Mouse (Mus musculus): ENCODE measurements around the gene Prss34. TPM values are rescaled to one million over a fixed set of nuclear protein-coding genes. Genes with fewer than 3 reads are reported as not detected.

The Prss34 gene
- total and polyA plus RNA-seq, 2 experiments from 2014 or later, result 0.77 to 1.0 TPM

- H3K27ac ChIP-seq (ENCODE audit: low read depth), result peak overlapping the region; percentile 99
- ATAC-seq (ENCODE audit: insufficient read depth, low read depth), result peak; percentile 88
- WGBS, result under 1% methylated on average over 91 of the region's 92 CpGs
- peak; percentile 88 for DNase-seq (ENCODE audit: low spot score)
- peak; percentile 77 for TF ChIP-seq EP300 (IDR thresholded peaks at IDR 0.05; ENCODE audit: low read depth)
- no peak for TF ChIP-seq CTCF (IDR thresholded peaks at IDR 0.05; ENCODE audit: low read depth)
- H3K9me3 ChIP-seq (replicated peaks; ENCODE audit: control insufficient read depth, low read length), result no peaks in the 10 kb centered on the region
- H3K4me1 ChIP-seq (ENCODE audit: control insufficient read depth, insufficient read depth), result peaks cover 22% of the 10 kb centered on the region
- peaks cover 15% of the 10 kb centered on the region for H3K36me3 ChIP-seq (replicated peaks; ENCODE audit: control insufficient read depth, insufficient read depth, low read length)
- no peaks in the 10 kb centered on the region for H3K27me3 ChIP-seq (ENCODE audit: control insufficient read depth, insufficient read depth, low read length)
- H3K4me2 ChIP-seq (ENCODE audit: low read depth, low read length), result peak overlapping the region; percentile 88
- H3K9ac ChIP-seq (replicated peaks; ENCODE audit: low read depth, low read length), result peak overlapping the region; percentile 98
- peak overlapping the region; percentile 96 for H3K4me3 ChIP-seq (ENCODE audit: low read depth, low read length)
Measured at GRCm38 (mm10) chr17:25272951-25273705, 25.1 kb upstream of the Prss34 start.

- H3K4me1 ChIP-seq (ENCODE audit: control insufficient read depth, insufficient read depth), result peaks cover 22% of the 10 kb centered on the region
- under 1% methylated on average over 44 of the region's 45 CpGs for WGBS
- peak overlapping the region; percentile 98 for H3K9ac ChIP-seq (replicated peaks; ENCODE audit: low read depth, low read length)
- H3K27ac ChIP-seq (ENCODE audit: low read depth), result peak overlapping the region; percentile 99
- TF ChIP-seq CTCF (IDR thresholded peaks at IDR 0.05; ENCODE audit: low read depth), result peak; percentile 69
- TF ChIP-seq EP300 (IDR thresholded peaks at IDR 0.05; ENCODE audit: low read depth), result no peak; the same call in none of the 2 replicates
- DNase-seq (ENCODE audit: low spot score) (peak; percentile 89), ATAC-seq (ENCODE audit: insufficient read depth, low read depth) (peak; percentile 85)
- H3K27me3 ChIP-seq (ENCODE audit: control insufficient read depth, insufficient read depth, low read length), result no peaks in the 10 kb centered on the region
- H3K9me3 ChIP-seq (replicated peaks; ENCODE audit: control insufficient read depth, low read length), result no peaks in the 10 kb centered on the region
- peak overlapping the region; percentile 88 for H3K4me2 ChIP-seq (ENCODE audit: low read depth, low read length)
- peaks cover 7% of the 10 kb centered on the region for H3K36me3 ChIP-seq (replicated peaks; ENCODE audit: control insufficient read depth, insufficient read depth, low read length)
- H3K4me3 ChIP-seq (ENCODE audit: low read depth, low read length), result peak overlapping the region; percentile 96
Measured at GRCm38 (mm10) chr17:25273706-25274501, 24.3 kb upstream of the Prss34 start.

- peaks cover 22% of the 10 kb centered on the region for H3K4me1 ChIP-seq (ENCODE audit: control insufficient read depth, insufficient read depth)
- peak within 1 kb of the TSS; percentile 98 for H3K9ac ChIP-seq (replicated peaks; ENCODE audit: low read depth, low read length)
- H3K4me3 ChIP-seq (ENCODE audit: low read depth, low read length), result peak within 1 kb of the TSS; percentile 96
- H3K27me3 ChIP-seq (ENCODE audit: control insufficient read depth, insufficient read depth, low read length), result no peaks in the 10 kb centered on the region
- H3K27ac ChIP-seq (ENCODE audit: low read depth), result peak within 1 kb of the TSS; percentile 99
- 84% methylated on average over 9 of the region's 9 CpGs for WGBS
- no peaks in the 10 kb centered on the region for H3K36me3 ChIP-seq (replicated peaks; ENCODE audit: control insufficient read depth, insufficient read depth, low read length)
- peak within 1 kb of the TSS; percentile 88 for H3K4me2 ChIP-seq (ENCODE audit: low read depth, low read length)
- no peak for ATAC-seq (ENCODE audit: insufficient read depth, low read depth)
- no peaks in the 10 kb centered on the region for H3K9me3 ChIP-seq (replicated peaks; ENCODE audit: control insufficient read depth, low read length)
- no peak for TF ChIP-seq EP300 (IDR thresholded peaks at IDR 0.05; ENCODE audit: low read depth)
- TF ChIP-seq CTCF (IDR thresholded peaks at IDR 0.05; ENCODE audit: low read depth), result no peak
- no peak for DNase-seq (ENCODE audit: low spot score)
Measured at GRCm38 (mm10) chr17:25274571-25275346, 23.4 kb upstream of the Prss34 start, which contains the start of gene Ube2i. Gene Ube2i, minus strand, starts transcription at chr17:25274622.

GRCm38 (mm10) chr17:25275833-25276232, 22.4 kb upstream of the Prss34 start:
- ATAC-seq (ENCODE audit: insufficient read depth, low read depth), result no peak
- 93% methylated on average over 3 of the region's 3 CpGs for WGBS
- Histone ChIP-seq H3K27ac (ENCODE audit: low read depth) (no peak overlapping the region), H3K4me3 (ENCODE audit: low read depth, low read length) (no peak overlapping the region), H3K27me3 (ENCODE audit: control insufficient read depth, insufficient read depth, low read length) (no peaks in the 10 kb centered on the region), H3K9ac (replicated peaks; ENCODE audit: low read depth, low read length) (no peak overlapping the region), H3K36me3 (replicated peaks; ENCODE audit: control insufficient read depth, insufficient read depth, low read length) (no peaks in the 10 kb centered on the region), H3K9me3 (replicated peaks; ENCODE audit: control insufficient read depth, low read length) (no peaks in the 10 kb centered on the region), H3K4me1 (ENCODE audit: control insufficient read depth, insufficient read depth) (peaks cover 16% of the 10 kb centered on the region), H3K4me2 (ENCODE audit: low read depth, low read length) (no peak overlapping the region)
- TF ChIP-seq CTCF (IDR thresholded peaks at IDR 0.05; ENCODE audit: low read depth) (no peak), EP300 (IDR thresholded peaks at IDR 0.05; ENCODE audit: low read depth) (no peak)
- DNase-seq (ENCODE audit: low spot score), result no peak

GRCm38 (mm10) chr17:25282133-25282532, 16.1 kb upstream of the Prss34 start:
- Histone ChIP-seq H3K9me3 (replicated peaks; ENCODE audit: control insufficient read depth, low read length) (0 out of 2 replicates have a peak, but pooled peaks cover 5% of the 10 kb centered on the region), H3K27ac (ENCODE audit: low read depth) (no peak overlapping the region), H3K9ac (replicated peaks; ENCODE audit: low read depth, low read length) (no peak overlapping the region), H3K4me1 (ENCODE audit: control insufficient read depth, insufficient read depth) (no peaks in the 10 kb centered on the region), H3K4me2 (ENCODE audit: low read depth, low read length) (no peak overlapping the region), H3K27me3 (ENCODE audit: control insufficient read depth, insufficient read depth, low read length) (no peaks in the 10 kb centered on the region), H3K4me3 (ENCODE audit: low read depth, low read length) (no peak overlapping the region), H3K36me3 (replicated peaks; ENCODE audit: control insufficient read depth, insufficient read depth, low read length) (no peaks in the 10 kb centered on the region)
- ATAC-seq (ENCODE audit: insufficient read depth, low read depth), result peak; percentile 17; the same call in 1 of the 2 replicates
- no peak for DNase-seq (ENCODE audit: low spot score)
- WGBS, result 22% methylated on average over 11 of the region's 11 CpGs
- TF ChIP-seq EP300 (IDR thresholded peaks at IDR 0.05; ENCODE audit: low read depth), result no peak
- TF ChIP-seq CTCF (IDR thresholded peaks at IDR 0.05; ENCODE audit: low read depth), result no peak

Data from heart, postnatal 0 days (tissue).